Comparison of ENCODE assay signal across 8 mouse cellular contexts in genomic region chr4:40142743-40143532, GRCm38 (mm10). TPM values are rescaled to one million over a fixed set of nuclear protein-coding genes. Genes with fewer than 3 reads are reported as not detected.
A peak's percentile ranks its signal among the peaks of the same experiment; 100 is the strongest.
DNase-seq lines count a peak whose midpoint lies in the region; ATAC-seq and TF ChIP-seq lines count a peak whose summit lies in the region.

Gene Aco1, plus strand, starts transcription at chr4:40143081.

- peak within 1 kb of the TSS; percentile 95 to 97 for H3K4me3 ChIP-seq in ES-E14 (ENCODE audit: insufficient read depth in 1 of 2, low read depth in 1 of 2, low read length in 2 of 2, poor library complexity in 1 of 2, severe bottlenecking in 1 of 2)
- peak within 1 kb of the TSS; percentile 88 for H3K4me3 ChIP-seq in forebrain, embryonic 15.5 days
- H3K4me3 ChIP-seq in lung, adult 2 months (replicated peaks; ENCODE audit: extremely low read depth, low read depth, low read length): peak within 1 kb of the TSS; percentile 86

- intact Hi-C loops in heart, postnatal 25 days (cut with DNase I): loop anchor here (5.0 kb wide), 2 partner anchors 134 to 539 kb away; partner anchors contain the start of gene Ndufb6

- DNase-seq in ES-E14 (ENCODE audit: low read depth, low spot score): peak; percentile 96
- DNase-seq in cerebellum, adult 11-12 months: peak; percentile 98
- DNase-seq in heart, postnatal 25 days (ENCODE audit: low spot score): peak; percentile 97
- peak; percentile 96 for DNase-seq in layer of hippocampus, adult 18-20 months (ENCODE audit: low spot score in 2 of 2)
- peak; percentile 97 for DNase-seq in lung, adult 2 months
- peak; percentile 91 to 93 for DNase-seq in thymus, adult 18-20 months

- no peaks in the 10 kb centered on the region for H3K9me3 ChIP-seq in ES-E14 (ENCODE audit: control insufficient read depth, insufficient read depth, low read depth, low read length)
- no peaks in the 10 kb centered on the region for H3K9me3 ChIP-seq in forebrain, embryonic 15.5 days

- peak; percentile 97 for ATAC-seq in forebrain, embryonic 15.5 days (replicated peaks)
- peak; percentile 88 for ATAC-seq in neutrophil, adult 5-6 weeks (ENCODE audit: extremely low read depth, insufficient number of reproducible peaks, low FRiP score, poor library complexity, severe bottlenecking)

- peaks cover 0 to 6% of the 10 kb centered on the region in 2 experiments; a peak in 1 of 4 replicates for H3K4me1 ChIP-seq in ES-E14 (ENCODE audit: control insufficient read depth in 2 of 2, insufficient read depth in 2 of 2, low read length in 2 of 2, poor library complexity in 1 of 2)
- peaks cover 26% of the 10 kb centered on the region for H3K4me1 ChIP-seq in forebrain, embryonic 15.5 days
- peaks cover 11% of the 10 kb centered on the region; the same call in 1 of the 2 replicates for H3K4me1 ChIP-seq in lung, adult 2 months (ENCODE audit: control insufficient read depth, insufficient read depth, low read length)

- H3K27ac ChIP-seq in ES-E14 (ENCODE audit: insufficient read depth, low read depth, low read length, poor library complexity, severe bottlenecking): peak within 1 kb of the TSS; percentile 73
- peak within 1 kb of the TSS; percentile 89 for H3K27ac ChIP-seq in forebrain, embryonic 15.5 days (replicated peaks)

- under 1% methylated on average over 46 of the region's 46 CpGs for WGBS in forebrain, embryonic 15.5 days
- under 1% methylated on average over 46 of the region's 46 CpGs for WGBS in lung, adult 2 months

- H3K4me2 ChIP-seq in forebrain, embryonic 15.5 days (replicated peaks): peak within 1 kb of the TSS; percentile 77

- no peaks in the 10 kb centered on the region for H3K36me3 ChIP-seq in ES-E14 (ENCODE audit: control insufficient read depth, insufficient read depth, low read length, poor library complexity, severe bottlenecking)
- H3K36me3 ChIP-seq in forebrain, embryonic 15.5 days: no peaks in the 10 kb centered on the region

- no peaks in the 10 kb centered on the region for H3K27me3 ChIP-seq in forebrain, embryonic 15.5 days

- in situ Hi-C loops in ES-E14 (cut with MboI; ENCODE audit: low sequenced_read_pairs in 2 of 2, unreplicated experiment in 2 of 2): loop anchor here (25.0 kb wide), 1 partner anchor 544 kb away; no protein-coding TSS in a partner anchor

- TF ChIP-seq POLR2A in lung, adult 2 months (IDR thresholded peaks at IDR 0.05; ENCODE audit: borderline replicate concordance, extremely low read depth, low read depth, low read length): peak; percentile 78; the same call in 1 of the 2 replicates

- TF ChIP-seq CTCF in lung, adult 2 months (IDR thresholded peaks at IDR 0.05; ENCODE audit: insufficient read depth, low read length): no peak

- H3K9ac ChIP-seq in ES-E14 (ENCODE audit: insufficient read depth, low read depth, low read length, poor library complexity, severe bottlenecking): peak within 1 kb of the TSS; percentile 90
- peak within 1 kb of the TSS; percentile 87 for H3K9ac ChIP-seq in forebrain, embryonic 15.5 days (replicated peaks)

TF ChIP-seq in ES-E14, 5 proteins besides CTCF, POLR2A, EP300 and RAD21:
- 0 out of 2 replicates have a peak, but pooled peaks have one; percentile 35 for TF ChIP-seq HCFC1 (IDR thresholded peaks at IDR 0.05; ENCODE audit: borderline replicate concordance, insufficient read depth, low read length)
- TF ChIP-seq ZNF384 (IDR thresholded peaks at IDR 0.05; ENCODE audit: low read depth, low read length): no peak
TF ChIP-seq in ES-E14: peak in this region for 1.

RNA-seq across cellular contexts. Expression of gene Aco1, which starts in this region (rescaled TPM):
- 23.9 and 29.0 TPM in 2 replicates for total RNA-seq in ES-E14 (2012; rRNA removed)
- polyA plus RNA-seq in forebrain, embryonic 15.5 days (2015; fragmentation: Nextera tagmentation; extraction: Ambion mirVana): 51.8 and 53.0 TPM in 2 replicates
- 10 to 100 TPM; 32.6 to 33.0 TPM for total RNA-seq in heart, postnatal 25 days (2021)
- total RNA-seq in layer of hippocampus, adult 18-20 months (2021): 10 to 100 TPM; 23.7 to 24.5 TPM
- polyA plus RNA-seq in lung, adult 2 months (2012; rRNA removed): 28.9 and 35.4 TPM in 2 replicates
- total RNA-seq in neutrophil, adult 5-6 weeks (2017): 8.3 and 12.9 TPM in 2 replicates

Comparison
In these comparisons a context has a peak if more than half of its experiments do, and no peak if none do; other contexts are left out.
1. Peak in every context shown above with its lines: DNase-seq, ATAC-seq, H3K4me3 ChIP-seq and H3K27ac ChIP-seq.